Mouse (Mus musculus): ENCODE results near the gene Nppa. TPM values are rescaled to one million over a fixed set of nuclear protein-coding genes. Genes with fewer than 3 reads are reported as not detected.
A peak's percentile ranks its signal among the peaks of the same experiment; 100 is the strongest.

Nppa gene
- polyA plus RNA-seq, 1 experiment from 2014 or later = 19.5 TPM

GRCm38 (mm10) chr4:147969337-147969736, 31.2 kb upstream of the Nppa start:
- Histone ChIP-seq H3K27me3 (ENCODE audit: control insufficient read depth, insufficient read depth, low read length) (no peaks in the 10 kb centered on the region), H3K4me2 (ENCODE audit: low read depth, low read length) (no peak overlapping the region), H3K36me3 (replicated peaks; ENCODE audit: control insufficient read depth, insufficient read depth, low read depth, low read length) (no peaks in the 10 kb centered on the region), H3K4me1 (ENCODE audit: control insufficient read depth, insufficient read depth, low read length) (no peaks in the 10 kb centered on the region), H3K27ac (replicated peaks; ENCODE audit: low read depth, low read length) (no peak overlapping the region), H3K9me3 (replicated peaks; ENCODE audit: control insufficient read depth, low read length) (no peaks in the 10 kb centered on the region), H3K9ac (replicated peaks; ENCODE audit: low read length) (no peak overlapping the region), H3K4me3 (ENCODE audit: low read depth, low read length) (no peak overlapping the region)
- no peak for DNase-seq (ENCODE audit: low spot score)
- 51% methylated on average over 9 of the region's 9 CpGs for WGBS
- ATAC-seq (replicated peaks; ENCODE audit: insufficient number of reproducible peaks, low FRiP score, low TSS enrichment, low read depth) = no peak

- H3K36me3 ChIP-seq (replicated peaks; ENCODE audit: control insufficient read depth, insufficient read depth, low read depth, low read length) = no peaks in the 10 kb centered on the region
- no peak overlapping the region for H3K4me2 ChIP-seq (ENCODE audit: low read depth, low read length)
- H3K27me3 ChIP-seq (ENCODE audit: control insufficient read depth, insufficient read depth, low read length) = no peaks in the 10 kb centered on the region
- H3K4me1 ChIP-seq (ENCODE audit: control insufficient read depth, insufficient read depth, low read length) = no peaks in the 10 kb centered on the region
- ATAC-seq (replicated peaks; ENCODE audit: insufficient number of reproducible peaks, low FRiP score, low TSS enrichment, low read depth) (no peak), DNase-seq (ENCODE audit: low spot score) (no peak)
- H3K9me3 ChIP-seq (replicated peaks; ENCODE audit: control insufficient read depth, low read length) = no peaks in the 10 kb centered on the region
- 79% methylated on average over 3 of the region's 3 CpGs for WGBS
- H3K4me3 ChIP-seq (ENCODE audit: low read depth, low read length) = no peak overlapping the region
- no peak overlapping the region for H3K27ac ChIP-seq (replicated peaks; ENCODE audit: low read depth, low read length)
- H3K9ac ChIP-seq (replicated peaks; ENCODE audit: low read length) = no peak overlapping the region
These were observed 24.3 kb upstream of the Nppa start for GRCm38 (mm10) chr4:147976237-147976636.

- Histone ChIP-seq H3K4me3 (ENCODE audit: low read depth, low read length) (no peak overlapping the region), H3K36me3 (replicated peaks; ENCODE audit: control insufficient read depth, insufficient read depth, low read depth, low read length) (no peaks in the 10 kb centered on the region), H3K4me1 (ENCODE audit: control insufficient read depth, insufficient read depth, low read length) (no peaks in the 10 kb centered on the region), H3K9me3 (replicated peaks; ENCODE audit: control insufficient read depth, low read length) (no peaks in the 10 kb centered on the region), H3K9ac (replicated peaks; ENCODE audit: low read length) (no peak overlapping the region), H3K27ac (replicated peaks; ENCODE audit: low read depth, low read length) (no peak overlapping the region), H3K27me3 (ENCODE audit: control insufficient read depth, insufficient read depth, low read length) (no peaks in the 10 kb centered on the region), H3K4me2 (ENCODE audit: low read depth, low read length) (no peak overlapping the region)
- ATAC-seq (replicated peaks; ENCODE audit: insufficient number of reproducible peaks, low FRiP score, low TSS enrichment, low read depth) (no peak), DNase-seq (ENCODE audit: low spot score) (no peak)
- 83% methylated on average over 4 of the region's 4 CpGs for WGBS
These were observed 22.8 kb upstream of the Nppa start for GRCm38 (mm10) chr4:147977726-147978125.

- Histone ChIP-seq H3K27ac (replicated peaks; ENCODE audit: low read depth, low read length) (no peak overlapping the region), H3K36me3 (replicated peaks; ENCODE audit: control insufficient read depth, insufficient read depth, low read depth, low read length) (no peaks in the 10 kb centered on the region), H3K9me3 (replicated peaks; ENCODE audit: control insufficient read depth, low read length) (no peaks in the 10 kb centered on the region), H3K4me2 (ENCODE audit: low read depth, low read length) (no peak overlapping the region), H3K4me3 (ENCODE audit: low read depth, low read length) (no peak overlapping the region), H3K9ac (replicated peaks; ENCODE audit: low read length) (no peak overlapping the region), H3K27me3 (ENCODE audit: control insufficient read depth, insufficient read depth, low read length) (no peaks in the 10 kb centered on the region), H3K4me1 (ENCODE audit: control insufficient read depth, insufficient read depth, low read length) (no peaks in the 10 kb centered on the region)
- 94% methylated on average over 6 of the region's 6 CpGs for WGBS
- no peak for DNase-seq (ENCODE audit: low spot score)
- no peak for ATAC-seq (replicated peaks; ENCODE audit: insufficient number of reproducible peaks, low FRiP score, low TSS enrichment, low read depth)
These were observed 22.1 kb upstream of the Nppa start for GRCm38 (mm10) chr4:147978391-147978790.

GRCm38 (mm10) chr4:147979441-147979860, 21.1 kb upstream of the Nppa start:
- Histone ChIP-seq H3K9ac (replicated peaks; ENCODE audit: low read length) (no peak overlapping the region), H3K27me3 (ENCODE audit: control insufficient read depth, insufficient read depth, low read length) (no peaks in the 10 kb centered on the region), H3K9me3 (replicated peaks; ENCODE audit: control insufficient read depth, low read length) (no peaks in the 10 kb centered on the region), H3K4me2 (ENCODE audit: low read depth, low read length) (no peak overlapping the region), H3K4me1 (ENCODE audit: control insufficient read depth, insufficient read depth, low read length) (no peaks in the 10 kb centered on the region), H3K4me3 (ENCODE audit: low read depth, low read length) (no peak overlapping the region), H3K36me3 (replicated peaks; ENCODE audit: control insufficient read depth, insufficient read depth, low read depth, low read length) (no peaks in the 10 kb centered on the region), H3K27ac (replicated peaks; ENCODE audit: low read depth, low read length) (no peak overlapping the region)
- 80% methylated on average over 7 of the region's 7 CpGs for WGBS
- ATAC-seq (replicated peaks; ENCODE audit: insufficient number of reproducible peaks, low FRiP score, low TSS enrichment, low read depth) = no peak
- DNase-seq (ENCODE audit: low spot score) = no peak

- H3K36me3 ChIP-seq (replicated peaks; ENCODE audit: control insufficient read depth, insufficient read depth, low read depth, low read length) = no peaks in the 10 kb centered on the region
- 27% methylated on average over 20 of the region's 20 CpGs for WGBS
- no peak within 1 kb of the TSS for H3K27ac ChIP-seq (replicated peaks; ENCODE audit: low read depth, low read length)
- ATAC-seq (replicated peaks; ENCODE audit: insufficient number of reproducible peaks, low FRiP score, low TSS enrichment, low read depth) (peak; percentile 54; the same call in 1 of the 2 replicates), DNase-seq (ENCODE audit: low spot score) (peak; percentile 76)
- H3K4me3 ChIP-seq (ENCODE audit: low read depth, low read length) = no peak within 1 kb of the TSS
- no peaks in the 10 kb centered on the region for H3K9me3 ChIP-seq (replicated peaks; ENCODE audit: control insufficient read depth, low read length)
- no peaks in the 10 kb centered on the region for H3K4me1 ChIP-seq (ENCODE audit: control insufficient read depth, insufficient read depth, low read length)
- H3K9ac ChIP-seq (replicated peaks; ENCODE audit: low read length) = no peak within 1 kb of the TSS
- no peak within 1 kb of the TSS; the same call in 1 of the 2 replicates for H3K4me2 ChIP-seq (ENCODE audit: low read depth, low read length)
- H3K27me3 ChIP-seq (ENCODE audit: control insufficient read depth, insufficient read depth, low read length) = no peaks in the 10 kb centered on the region
These were observed 15.1 kb upstream of the Nppa start, which contains the start of gene Nppb for GRCm38 (mm10) chr4:147985205-147986132. Gene Nppb, plus strand, starts transcription at chr4:147985788.

GRCm38 (mm10) chr4:147993571-147994095, 6.9 kb upstream of the Nppa start:
- DNase-seq (ENCODE audit: low spot score) = no peak
- ATAC-seq (replicated peaks; ENCODE audit: insufficient number of reproducible peaks, low FRiP score, low TSS enrichment, low read depth) = no peak
- no peak overlapping the region for H3K4me3 ChIP-seq (ENCODE audit: low read depth, low read length)
- H3K27me3 ChIP-seq (ENCODE audit: control insufficient read depth, insufficient read depth, low read length) = no peaks in the 10 kb centered on the region
- no peaks in the 10 kb centered on the region for H3K36me3 ChIP-seq (replicated peaks; ENCODE audit: control insufficient read depth, insufficient read depth, low read depth, low read length)
- H3K4me2 ChIP-seq (ENCODE audit: low read depth, low read length) = no peak overlapping the region
- no peak overlapping the region for H3K9ac ChIP-seq (replicated peaks; ENCODE audit: low read length)
- 65% methylated on average over 7 of the region's 7 CpGs for WGBS
- H3K4me1 ChIP-seq (ENCODE audit: control insufficient read depth, insufficient read depth, low read length) = no peaks in the 10 kb centered on the region
- H3K9me3 ChIP-seq (replicated peaks; ENCODE audit: control insufficient read depth, low read length) = no peaks in the 10 kb centered on the region
- no peak overlapping the region for H3K27ac ChIP-seq (replicated peaks; ENCODE audit: low read depth, low read length)

- H3K4me3 ChIP-seq (ENCODE audit: low read depth, low read length) = no peak overlapping the region
- no peaks in the 10 kb centered on the region for H3K27me3 ChIP-seq (ENCODE audit: control insufficient read depth, insufficient read depth, low read length)
- DNase-seq (ENCODE audit: low spot score) = no peak
- ATAC-seq (replicated peaks; ENCODE audit: insufficient number of reproducible peaks, low FRiP score, low TSS enrichment, low read depth) = no peak
- no peak overlapping the region for H3K9ac ChIP-seq (replicated peaks; ENCODE audit: low read length)
- 71% methylated on average over 3 of the region's 3 CpGs for WGBS
- H3K36me3 ChIP-seq (replicated peaks; ENCODE audit: control insufficient read depth, insufficient read depth, low read depth, low read length) = no peaks in the 10 kb centered on the region
- no peak overlapping the region for H3K27ac ChIP-seq (replicated peaks; ENCODE audit: low read depth, low read length)
- no peaks in the 10 kb centered on the region for H3K9me3 ChIP-seq (replicated peaks; ENCODE audit: control insufficient read depth, low read length)
- H3K4me1 ChIP-seq (ENCODE audit: control insufficient read depth, insufficient read depth, low read length) = no peaks in the 10 kb centered on the region
- no peak overlapping the region for H3K4me2 ChIP-seq (ENCODE audit: low read depth, low read length)
These were observed 5.2 kb upstream of the Nppa start for GRCm38 (mm10) chr4:147995311-147995710.

All from embryonic facial prominence, embryonic 11.5 days (tissue).